Comparison of ENCODE assay signal across 16 mouse cellular contexts in genomic region chr11:76734560-76734959, GRCm38 (mm10). TPM values are rescaled to one million over a fixed set of nuclear protein-coding genes. Genes with fewer than 3 reads are reported as not detected.
DNase-seq lines count a peak whose midpoint lies in the region; ATAC-seq and TF ChIP-seq lines count a peak whose summit lies in the region.
"Had no signal": no experiment of that assay in that cellular context is flagged by ENCODE, and none has a peak within 500 bp of the region (broad histone marks: within the 10 kb centered on the region; RNA-seq: fewer than 3 reads in every experiment).

No protein-coding gene starts in this region.

- in situ Hi-C loops in CH12.LX (cut with MboI; ENCODE audit: low pct_ligation_motif_present, low pct_unique_long_range_greater_than_20kb, low sequenced_read_pairs) = no loop called here

- no peak overlapping the region for H3K4me3 ChIP-seq in hindbrain, embryonic 13.5 days
- no peak overlapping the region for H3K4me3 ChIP-seq in hindbrain, embryonic 14.5 days (replicated peaks; ENCODE audit: low read length)
- H3K4me3 ChIP-seq in CH12.LX (replicated peaks in 1 of 3; ENCODE audit: low read depth in 2 of 3, low read length in 2 of 3, poor library complexity in 1 of 3) = no peak overlapping the region
- H3K4me3 ChIP-seq: forebrain, embryonic 10.5 days; neural tube, embryonic 15.5 days had no signal

- no peak overlapping the region for H3K9ac ChIP-seq in hindbrain, embryonic 13.5 days
- H3K9ac ChIP-seq in hindbrain, embryonic 14.5 days = no peak overlapping the region
- no peak overlapping the region for H3K9ac ChIP-seq in CH12.LX (ENCODE audit: insufficient read depth, low read depth)
- H3K9ac ChIP-seq: neural tube, embryonic 15.5 days had no signal

- peak; percentile 74 for TF ChIP-seq EP300 in CH12.LX (IDR thresholded peaks at IDR 0.05; ENCODE audit: low read length)

- H3K9me3 ChIP-seq in hindbrain, embryonic 13.5 days = no peaks in the 10 kb centered on the region
- no peaks in the 10 kb centered on the region for H3K9me3 ChIP-seq in hindbrain, embryonic 14.5 days (ENCODE audit: control insufficient read depth, low read length)
- H3K9me3 ChIP-seq in CH12.LX (replicated peaks; ENCODE audit: low read length) = no peaks in the 10 kb centered on the region
- H3K9me3 ChIP-seq: forebrain, embryonic 10.5 days; G1E; neural tube, embryonic 15.5 days had no signal

- no peak for TF ChIP-seq CTCF in CH12.LX (conservative IDR thresholded peaks at IDR 0.05 in 1 of 2, IDR thresholded peaks at IDR 0.05 in 1 of 2; ENCODE audit: low read depth in 2 of 2, low read length in 2 of 2)

- no peak for TF ChIP-seq POLR2A in CH12.LX (IDR thresholded peaks at IDR 0.05; ENCODE audit: low read depth, low read length)

- TF ChIP-seq RAD21 in CH12.LX (IDR thresholded peaks at IDR 0.05; ENCODE audit: low read depth, low read length) = no peak

- H3K79me2 ChIP-seq in CH12.LX (replicated peaks; ENCODE audit: control insufficient read depth, extremely low read depth, insufficient read depth, poor library complexity, severe bottlenecking) = no peaks in the 10 kb centered on the region

- dilution Hi-C loops in CH12.LX (cut with MboI; ENCODE audit: extremely low pct_ligation_motif_present, extremely low pct_unique_long_range_greater_than_20kb, low sequenced_read_pairs) = no loop called here

- no peaks in the 10 kb centered on the region for H3K27me3 ChIP-seq in hindbrain, embryonic 13.5 days
- no peaks in the 10 kb centered on the region for H3K27me3 ChIP-seq in hindbrain, embryonic 14.5 days (ENCODE audit: control insufficient read depth, insufficient read depth, low read length)
- H3K27me3 ChIP-seq in CH12.LX (replicated peaks) = no peaks in the 10 kb centered on the region
- H3K27me3 ChIP-seq: neural tube, embryonic 15.5 days had no signal

- no peak for DNase-seq in hindbrain, embryonic 14.5 days (ENCODE audit: low spot score)
- peak; percentile 84 for DNase-seq in 416B (ENCODE audit: low read depth)
- DNase-seq in CH12.LX (ENCODE audit: extremely low read depth) = peak; percentile 46
- peak; percentile 24 for DNase-seq in lung, postnatal 25 days (ENCODE audit: low spot score)
- no peak for DNase-seq in urinary bladder, postnatal 36 days (ENCODE audit: low spot score in 2 of 2)
- DNase-seq in layer of hippocampus, adult 11-12 months (ENCODE audit: low spot score) = no peak
- DNase-seq in urinary bladder, postnatal 4 days (ENCODE audit: low spot score in 2 of 2) = no peak
- DNase-seq: adrenal gland, adult 2 months; gastrocnemius, postnatal 14 days; heart, postnatal 14 days had no signal

- H3K4me1 ChIP-seq in hindbrain, embryonic 13.5 days (replicated peaks) = peaks cover 11% of the 10 kb centered on the region
- H3K4me1 ChIP-seq in hindbrain, embryonic 14.5 days (replicated peaks; ENCODE audit: control insufficient read depth, insufficient read depth, low read length) = no peaks in the 10 kb centered on the region
- peaks cover 13 to 24% of the 10 kb centered on the region in 2 experiments for H3K4me1 ChIP-seq in CH12.LX (ENCODE audit: control insufficient read depth in 1 of 2, insufficient read depth in 2 of 2)
- H3K4me1 ChIP-seq: neural tube, embryonic 15.5 days had no signal

- 41% methylated on average over 3 of the region's 3 CpGs for WGBS in hindbrain, embryonic 13.5 days
- 43% methylated on average over 3 of the region's 3 CpGs for whole genome bisulfite sequencing in hindbrain, embryonic 14.5 days

- 0 out of 2 replicates have a peak overlapping the region, but pooled peaks have one; percentile 40 for H3K27ac ChIP-seq in hindbrain, embryonic 13.5 days
- no peak overlapping the region for H3K27ac ChIP-seq in hindbrain, embryonic 14.5 days
- H3K27ac ChIP-seq in CH12.LX (ENCODE audit: insufficient read depth, low read depth) = no peak overlapping the region
- H3K27ac ChIP-seq: forebrain, embryonic 10.5 days; kidney, postnatal 0 days; neural tube, embryonic 15.5 days had no signal

- H3K4me2 ChIP-seq in hindbrain, embryonic 13.5 days = no peak overlapping the region
- no peak overlapping the region for H3K4me2 ChIP-seq in hindbrain, embryonic 14.5 days (replicated peaks)
- H3K4me2 ChIP-seq in CH12.LX (ENCODE audit: insufficient read depth, low read depth, poor library complexity, severe bottlenecking) = no peak overlapping the region; the same call in 1 of the 2 replicates
- H3K4me2 ChIP-seq: neural tube, embryonic 15.5 days had no signal

- no peak for ATAC-seq in hindbrain, embryonic 13.5 days (ENCODE audit: low FRiP score)
- no peak for ATAC-seq in hindbrain, embryonic 14.5 days (ENCODE audit: low FRiP score)

- H3K36me3 ChIP-seq in hindbrain, embryonic 13.5 days = peaks cover 59% of the 10 kb centered on the region
- H3K36me3 ChIP-seq in hindbrain, embryonic 14.5 days (replicated peaks; ENCODE audit: control insufficient read depth, insufficient read depth) = peaks cover 64% of the 10 kb centered on the region
- peaks cover 41 to 86% of the 10 kb centered on the region in 2 experiments for H3K36me3 ChIP-seq in CH12.LX (replicated peaks in 1 of 2; ENCODE audit: control insufficient read depth in 1 of 2, insufficient read depth in 1 of 2, low read length in 1 of 2)

TF ChIP-seq in CH12.LX, 34 proteins besides CTCF, POLR2A, EP300 and RAD21:
- TF ChIP-seq ELF1 (IDR thresholded peaks at IDR 0.05; ENCODE audit: low read depth, low read length) (no peak), ETS1 (conservative IDR thresholded peaks at IDR 0.05; ENCODE audit: low read depth, low read length) (no peak), POLR2AphosphoS2 (IDR thresholded peaks at IDR 0.05; ENCODE audit: low read depth, low read length) (no peak), CHD1 (IDR thresholded peaks at IDR 0.05; ENCODE audit: low read depth, low read length) (no peak), JUN (IDR thresholded peaks at IDR 0.05; ENCODE audit: insufficient read depth, low read depth, low read length) (peak; percentile 81), ZNF384 (IDR thresholded peaks at IDR 0.05; ENCODE audit: low read depth, low read length) (no peak), NRF1 (IDR thresholded peaks at IDR 0.05; ENCODE audit: low read depth, low read length) (no peak), USF1 (IDR thresholded peaks at IDR 0.05; ENCODE audit: low read depth, low read length) (no peak), MYC (IDR thresholded peaks at IDR 0.05; ENCODE audit: low read depth, low read length) (no peak), HCFC1 (IDR thresholded peaks at IDR 0.05; ENCODE audit: low read depth, low read length) (no peak), JUND (conservative IDR thresholded peaks at IDR 0.05; ENCODE audit: low read depth, low read length) (peak; percentile 97), MAX (IDR thresholded peaks at IDR 0.05; ENCODE audit: low read length) (no peak), IRF4 (IDR thresholded peaks at IDR 0.05; ENCODE audit: low read depth, low read length) (peak; percentile 93), ZC3H11A (IDR thresholded peaks at IDR 0.05; ENCODE audit: low read depth, low read length) (no peak), ZMIZ1 (IDR thresholded peaks at IDR 0.05; ENCODE audit: low read depth, low read length) (no peak), RCOR1 (conservative IDR thresholded peaks at IDR 0.05; ENCODE audit: low read depth, low read length) (no peak), TBP (conservative IDR thresholded peaks at IDR 0.05; ENCODE audit: low read depth, low read length) (no peak), ZKSCAN1 (IDR thresholded peaks at IDR 0.05; ENCODE audit: borderline replicate concordance, low read depth, low read length) (no peak), KAT2A (IDR thresholded peaks at IDR 0.05; ENCODE audit: insufficient replicate concordance, low read length) (no peak), MAZ (IDR thresholded peaks at IDR 0.05; ENCODE audit: low read depth, low read length) (no peak), SIN3A (IDR thresholded peaks at IDR 0.05; ENCODE audit: low read length) (no peak), SMC3 (IDR thresholded peaks at IDR 0.05; ENCODE audit: low read depth, low read length) (no peak), TCF12 (IDR thresholded peaks at IDR 0.05; ENCODE audit: low read depth, low read length) (no peak), PAX5 (IDR thresholded peaks at IDR 0.05; ENCODE audit: low read length) (no peak)

RNA-seq across cellular contexts. Expression of gene Gosr1, which starts 28.8 kb away (rescaled TPM):
- polyA plus RNA-seq in hindbrain, embryonic 13.5 days (2015; fragmentation: Nextera tagmentation; extraction: Ambion mirVana) = 23.0 and 23.6 TPM in 2 replicates
- 36.0 and 39.6 TPM in 2 replicates for polyA plus RNA-seq in hindbrain, embryonic 14.5 days (2014; fragmentation: Nextera tagmentation; extraction: Ambion mirVana)
- total RNA-seq in CH12.LX (2012; rRNA removed) (21.2 and 23.8 TPM in 2 replicates), CH12.LX (2014; rRNA removed) (40.2 and 41.2 TPM in 2 replicates)
- polyA plus RNA-seq in CH12.LX (2012; ENCODE audit: insufficient read length, low read depth) = 46.6 and 53.9 TPM in 2 replicates

RNA-seq across cellular contexts. Expression of gene Trarg1, which starts 55.0 kb away (rescaled TPM):
- polyA plus RNA-seq in hindbrain, embryonic 13.5 days (2015; fragmentation: Nextera tagmentation; extraction: Ambion mirVana) = 0.32 and 0.47 TPM in 2 replicates
- 0.35 and 0.73 TPM in 2 replicates for polyA plus RNA-seq in hindbrain, embryonic 14.5 days (2014; fragmentation: Nextera tagmentation; extraction: Ambion mirVana)
- not detected in 2 replicates for total RNA-seq in CH12.LX (2012; rRNA removed)
- total RNA-seq in CH12.LX (2014; rRNA removed) = not detected in 2 replicates
- polyA plus RNA-seq in CH12.LX (2012; ENCODE audit: insufficient read length, low read depth) = not detected in 2 replicates
- total RNA-seq: megakaryocyte-erythroid progenitor cell, adult 5-6 weeks had no signal
- polyA plus RNA-seq: G1E had no signal

Comparison
In these comparisons a context has a peak if more than half of its experiments do, and no peak if none do; other contexts are left out.
1. DNase-seq: peak in 416B (single experiment), CH12.LX (single experiment) and lung, postnatal 25 days (single experiment); none in hindbrain, embryonic 14.5 days (single experiment), urinary bladder, postnatal 36 days (0 of 2), layer of hippocampus, adult 11-12 months (single experiment) and urinary bladder, postnatal 4 days (0 of 2).